In the genomic region with DNA sequence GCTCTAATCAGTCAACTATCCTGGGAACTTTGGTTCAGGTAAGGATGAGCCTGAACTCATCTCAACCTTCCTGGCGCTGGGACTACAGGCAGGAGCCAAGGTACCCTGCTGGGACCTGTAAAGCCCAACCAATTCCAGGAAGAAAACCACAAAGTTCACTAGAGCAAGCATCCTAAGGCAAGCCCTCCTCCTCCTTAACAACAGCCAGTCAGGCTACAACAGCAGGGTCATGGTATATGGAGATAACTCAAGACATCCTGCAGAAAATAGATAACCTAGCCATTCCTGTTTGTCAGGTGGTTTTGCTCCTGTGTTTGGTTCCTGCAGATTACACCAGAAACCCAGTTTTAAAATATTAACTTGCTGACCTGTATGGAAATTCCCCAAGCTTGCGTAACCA, we compare ENCODE assay signal across 15 mouse cellular contexts.
"Had no signal": no experiment of that assay in that cellular context is flagged by ENCODE, and none has a peak within 500 bp of the region (broad histone marks: within the 10 kb centered on the region; RNA-seq: fewer than 3 reads in every experiment).

No protein-coding gene starts in this region.

- H3K36me3 ChIP-seq: lung, embryonic 15.5 days; midbrain, embryonic 13.5 days; midbrain, embryonic 15.5 days; neural tube, embryonic 12.5 days; stomach, embryonic 15.5 days had no signal

- H3K27ac ChIP-seq: lung, embryonic 15.5 days; macrophage; midbrain, embryonic 13.5 days; midbrain, embryonic 15.5 days; neural tube, embryonic 12.5 days; stomach, embryonic 15.5 days; stomach, postnatal 0 days had no signal

- H3K4me2 ChIP-seq: lung, embryonic 15.5 days; midbrain, embryonic 11.5 days; midbrain, embryonic 13.5 days; midbrain, embryonic 15.5 days; neural tube, embryonic 12.5 days; stomach, embryonic 15.5 days had no signal

- DNase-seq: liver, postnatal 0 days; lung, adult 2 months; right cerebral cortex, postnatal 14 days; thymus, adult 2 months; thymus, postnatal 25 days; thymus, postnatal 4 days had no signal

- H3K4me3 ChIP-seq: lung, embryonic 15.5 days; megakaryocyte, embryonic 14.5 days; midbrain, embryonic 13.5 days; midbrain, embryonic 15.5 days; neural tube, embryonic 12.5 days; stomach, embryonic 15.5 days had no signal

- ATAC-seq: liver, postnatal 0 days; midbrain, embryonic 13.5 days; midbrain, embryonic 15.5 days had no signal

- H3K9me3 ChIP-seq: lung, embryonic 15.5 days; megakaryocyte, embryonic 14.5 days; midbrain, embryonic 15.5 days; neural tube, embryonic 12.5 days; stomach, embryonic 15.5 days had no signal

- H3K9ac ChIP-seq: liver, postnatal 0 days; lung, embryonic 15.5 days; midbrain, embryonic 13.5 days; midbrain, embryonic 15.5 days; neural tube, embryonic 12.5 days; stomach, embryonic 15.5 days had no signal

- H3K4me1 ChIP-seq: lung, embryonic 15.5 days; megakaryocyte, embryonic 14.5 days; midbrain, embryonic 15.5 days; stomach, embryonic 15.5 days had no signal

- H3K27me3 ChIP-seq: lung, embryonic 15.5 days; midbrain, embryonic 15.5 days; neural tube, embryonic 12.5 days; stomach, embryonic 15.5 days had no signal
